Mouse (Mus musculus): Measurements from ENCODE around the gene Idh3b.

The Idh3b gene

DNA sequence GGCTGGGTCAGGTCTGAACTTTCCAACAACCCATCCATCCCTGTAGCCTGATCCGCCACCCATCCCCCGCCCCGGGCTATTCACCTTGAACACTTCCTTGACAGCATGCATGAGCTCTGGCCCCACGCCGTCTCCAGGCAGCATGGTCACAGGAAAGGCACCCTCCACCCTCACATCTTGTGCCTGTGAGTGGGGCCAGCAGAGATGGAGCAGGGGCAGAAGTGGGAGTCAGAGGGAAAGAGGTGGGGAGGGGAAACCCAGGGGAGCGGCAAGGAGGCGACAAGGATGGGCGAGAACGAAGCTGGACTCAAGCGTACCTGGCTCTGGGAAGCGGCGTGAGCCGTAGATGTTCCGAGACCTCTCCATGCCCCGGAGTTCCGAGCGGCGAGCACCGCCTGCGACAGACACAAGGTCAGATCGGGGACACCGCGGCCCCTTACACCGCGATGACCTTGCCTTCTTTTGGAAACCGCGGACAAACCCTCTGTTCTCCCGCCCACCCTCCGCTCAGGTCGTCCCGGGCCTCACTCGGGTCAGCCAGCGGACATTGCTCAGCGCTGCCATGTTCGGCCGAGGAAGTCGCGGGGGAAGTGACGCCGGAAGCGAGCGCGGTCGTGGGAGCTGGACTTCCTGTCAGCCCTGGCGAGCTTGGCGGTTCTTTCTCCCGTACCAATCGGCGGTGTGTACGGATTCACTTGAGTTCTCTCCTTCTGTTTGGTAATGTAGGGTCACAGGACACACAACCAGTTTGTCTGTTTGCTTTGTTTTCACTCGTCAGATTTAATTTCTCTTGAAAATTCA lies at the start of gene Idh3b:
Idh3b (minus strand) TSS at position 694 of the 801 bp plus-strand sequence.
- peak; percentile 74 to 88 for DNase-seq (ENCODE audit: low spot score in 2 of 2)

GRCm38 (mm10) chr2:130329502-130329901 lies 45.2 kb upstream of the Idh3b start:
- DNase-seq (ENCODE audit: low spot score in 2 of 2), result no peak

DNA sequence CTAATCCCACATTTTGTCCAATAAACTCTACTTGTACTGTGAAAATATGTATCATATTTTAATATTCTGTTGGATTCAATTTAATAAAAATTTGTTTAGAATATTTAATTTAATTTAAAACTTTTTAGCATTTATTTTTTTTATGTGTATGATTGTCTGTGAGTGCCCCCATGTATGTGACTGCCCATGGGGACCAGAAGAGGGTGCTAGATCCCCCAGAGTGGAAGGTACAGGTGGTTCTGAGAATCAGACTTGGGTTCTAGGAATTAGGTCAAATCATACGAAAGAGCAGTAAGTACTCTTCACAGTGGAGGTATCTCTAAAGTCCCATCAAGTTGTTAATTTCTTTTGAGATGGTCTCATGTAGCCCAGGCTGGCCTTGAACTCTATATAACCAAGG lies 42.7 kb upstream of the Idh3b start:
- no peak for DNase-seq (ENCODE audit: low spot score in 2 of 2)

GRCm38 (mm10) chr2:130303014-130303413 lies 18.7 kb upstream of the Idh3b start:
- no peak for DNase-seq (ENCODE audit: low spot score in 2 of 2)

DNA sequence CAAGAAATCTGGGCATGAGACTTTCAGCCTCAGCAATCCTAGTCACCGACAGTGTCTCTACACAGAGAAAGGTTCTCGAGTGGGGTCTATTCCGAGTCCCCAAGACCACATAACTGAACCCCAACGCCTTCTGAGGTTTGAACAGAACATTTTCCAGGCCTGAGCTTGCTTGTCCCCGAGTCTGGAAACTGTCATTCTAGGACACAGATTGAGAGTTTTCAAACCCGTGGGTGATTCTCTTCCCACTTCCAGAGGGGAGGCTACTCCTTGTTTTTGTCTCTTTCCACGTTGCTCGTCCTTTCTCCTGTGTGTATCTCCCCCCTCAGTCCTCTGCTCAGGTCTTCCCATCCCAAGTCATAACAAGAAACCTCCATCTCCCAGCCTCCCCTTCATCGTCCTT lies 13.2 kb upstream of the Idh3b start:
- DNase-seq (ENCODE audit: low spot score in 2 of 2), result no peak

DNA sequence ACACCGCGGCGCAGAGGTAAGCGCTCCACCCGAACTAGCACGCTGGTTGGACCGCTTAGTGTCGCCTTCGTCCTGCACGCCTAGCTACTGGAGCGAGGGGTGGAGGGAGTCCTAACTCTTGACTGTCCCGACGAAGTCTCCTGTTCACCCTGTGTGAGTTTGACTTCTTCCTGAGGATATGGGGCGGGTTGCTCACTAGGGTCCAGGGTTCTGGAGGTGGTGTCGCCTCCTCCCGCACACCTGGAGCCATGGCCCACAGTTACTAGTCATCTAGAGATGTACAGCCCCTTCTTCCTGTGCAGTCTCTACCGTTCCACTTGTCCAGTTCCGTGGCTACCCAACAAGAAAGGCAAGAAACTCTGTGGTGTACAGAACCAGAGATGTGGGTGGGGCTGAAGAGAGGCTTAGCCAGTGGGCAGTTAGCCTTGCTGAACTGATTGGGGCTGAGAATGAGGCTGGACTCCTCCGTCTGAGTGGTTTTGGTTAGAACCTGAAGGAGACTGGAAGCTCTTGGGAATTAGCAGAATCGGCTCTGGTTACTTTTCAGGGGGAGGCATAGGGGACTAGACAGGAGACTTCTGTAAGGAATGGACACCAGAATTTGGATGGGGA lies 11.9 kb upstream of the Idh3b start:
- no peak for DNase-seq (ENCODE audit: low spot score in 2 of 2)

DNA sequence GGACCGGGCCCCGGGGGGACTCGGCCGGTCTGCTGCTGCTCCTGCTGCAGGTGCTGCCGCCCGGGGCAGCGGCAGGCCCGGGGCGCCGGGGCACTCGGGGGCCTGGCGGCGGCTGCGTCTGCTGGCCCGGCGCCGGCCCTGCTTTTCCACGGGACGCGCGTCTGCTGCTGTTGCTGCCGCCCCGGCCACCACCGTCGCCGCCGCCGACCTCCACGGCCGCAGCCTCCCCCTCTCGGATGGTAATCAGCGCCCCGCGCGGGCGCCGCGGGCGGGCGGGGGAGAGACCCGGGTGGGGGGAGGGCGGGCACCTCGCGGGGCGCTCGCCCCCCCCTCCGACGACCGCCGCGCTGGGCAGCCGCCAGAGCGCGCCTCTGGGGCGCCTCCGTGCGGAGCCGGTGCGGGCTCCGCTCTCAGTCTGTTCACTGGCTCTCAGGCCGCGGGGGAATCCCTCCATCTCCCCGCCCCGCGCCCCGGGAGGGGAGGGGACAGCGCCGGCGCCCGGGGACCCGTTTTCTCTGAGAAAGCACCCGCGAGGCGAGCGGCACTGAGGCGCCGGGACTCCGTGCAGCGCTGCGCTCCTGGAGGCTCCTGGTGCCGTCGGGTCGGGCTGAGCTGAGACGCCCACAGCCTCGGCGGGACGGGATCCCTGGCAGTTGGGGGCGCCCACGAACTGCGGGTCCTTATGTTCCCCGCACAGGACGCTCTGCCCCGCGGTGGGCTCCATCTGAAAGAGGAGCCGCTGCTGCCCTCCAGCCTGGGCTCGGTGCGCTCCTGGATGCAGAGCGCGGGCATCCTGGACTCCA lies 11.2 kb upstream of the Idh3b start:
- no peak for DNase-seq (ENCODE audit: low spot score in 2 of 2)

DNA sequence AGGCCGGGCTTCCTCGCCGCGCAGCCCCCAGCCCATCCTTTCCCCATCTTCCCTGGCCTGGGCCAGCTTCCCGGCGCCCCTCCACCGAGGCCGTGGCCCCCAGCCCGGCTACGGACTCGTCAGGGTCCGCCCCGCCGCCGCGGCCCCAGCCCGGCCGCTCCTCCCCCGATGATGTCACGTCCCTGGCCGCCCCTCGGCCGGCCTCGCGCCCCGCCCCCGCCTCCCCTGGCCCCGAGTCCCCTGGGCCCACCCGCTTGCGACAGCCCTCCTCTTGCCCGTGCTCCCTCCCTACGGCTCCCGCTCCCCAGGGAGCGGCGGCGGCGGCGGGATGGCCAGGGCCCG lies 10.6 kb upstream of the Idh3b start, which contains the start of gene Ebf4:
Ebf4 (plus strand) TSS at position 234 of the 342 bp plus-strand sequence.
- peak in 1 of 2 experiments; percentile 9 for DNase-seq (ENCODE audit: low spot score in 2 of 2)

DNA sequence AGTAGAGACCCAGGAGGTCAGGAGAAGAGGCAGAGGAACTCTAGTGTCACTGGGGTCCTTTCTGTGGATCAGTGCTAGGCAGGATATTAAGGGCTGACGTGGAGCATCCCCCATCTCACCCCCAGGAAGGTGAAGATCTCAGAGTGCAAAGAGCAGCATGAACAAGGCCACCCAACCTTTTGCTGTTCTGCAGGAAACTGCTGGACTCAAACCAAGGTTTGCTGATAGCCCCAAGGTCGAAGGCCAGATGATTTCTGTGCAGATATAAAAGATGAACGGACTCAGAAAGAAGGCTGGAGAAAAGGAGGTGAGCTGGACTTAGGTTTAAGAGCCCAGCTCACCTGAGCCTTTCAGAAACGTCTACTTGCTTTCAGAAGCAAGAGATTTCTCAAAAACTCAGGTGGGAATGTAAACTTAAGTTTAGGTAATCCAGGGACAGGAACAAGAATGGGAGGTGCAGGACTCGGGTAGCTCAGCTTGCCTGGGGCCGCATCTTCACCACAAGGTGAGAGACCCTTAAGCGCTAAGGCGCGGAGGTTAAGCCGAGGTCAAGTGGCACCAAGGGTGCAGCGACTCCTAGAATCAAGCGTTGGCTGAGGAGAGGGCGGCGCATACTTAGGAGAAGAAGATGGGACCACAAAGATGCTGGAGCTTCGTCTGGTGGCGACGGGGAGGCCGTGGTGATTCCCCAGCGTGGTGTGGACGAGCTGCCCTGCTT lies 10.0 kb upstream of the Idh3b start:
- DNase-seq (ENCODE audit: low spot score in 2 of 2), result no peak

DNA sequence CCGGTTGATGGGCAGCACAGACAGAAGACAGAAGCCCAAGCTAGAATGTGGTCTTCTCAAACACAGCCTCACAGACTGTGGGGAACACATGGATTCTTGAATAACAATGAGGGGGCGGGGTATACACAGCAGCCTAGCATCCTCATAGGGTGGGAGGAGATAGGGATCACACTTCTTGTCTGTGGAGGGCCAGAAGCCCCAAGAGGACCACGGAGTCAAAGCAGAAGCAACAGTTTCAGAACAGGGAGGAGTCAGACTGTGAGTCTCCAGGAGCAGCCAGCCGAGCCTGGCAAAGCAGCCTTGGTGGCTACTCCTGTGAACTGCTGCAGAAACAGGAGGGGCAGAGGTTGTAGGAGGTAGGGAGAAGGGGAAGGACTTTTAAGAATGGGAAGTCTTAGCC lies 9.1 kb upstream of the Idh3b start:
- DNase-seq (ENCODE audit: low spot score in 2 of 2), result no peak

DNA sequence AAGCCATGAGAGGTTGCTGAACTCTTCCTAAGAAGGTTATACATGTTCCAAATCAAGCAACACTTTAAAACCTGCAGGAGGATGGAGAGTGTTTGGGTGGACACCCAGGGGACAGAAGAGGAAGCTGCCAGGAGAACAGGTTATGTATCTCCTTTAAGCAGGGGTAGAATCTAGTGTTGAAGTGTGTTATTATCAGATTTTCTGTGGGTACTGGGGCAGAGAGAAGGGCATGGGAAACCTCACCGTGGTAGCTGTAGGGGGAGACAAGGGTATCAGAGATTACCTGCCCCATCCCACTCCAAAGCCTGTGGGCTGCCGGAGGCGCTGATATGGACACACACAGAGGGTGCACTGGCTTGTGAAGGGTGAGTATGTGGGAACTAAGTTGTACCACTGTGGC lies 8.7 kb upstream of the Idh3b start:
- no peak for DNase-seq (ENCODE audit: low spot score in 2 of 2)

DNA sequence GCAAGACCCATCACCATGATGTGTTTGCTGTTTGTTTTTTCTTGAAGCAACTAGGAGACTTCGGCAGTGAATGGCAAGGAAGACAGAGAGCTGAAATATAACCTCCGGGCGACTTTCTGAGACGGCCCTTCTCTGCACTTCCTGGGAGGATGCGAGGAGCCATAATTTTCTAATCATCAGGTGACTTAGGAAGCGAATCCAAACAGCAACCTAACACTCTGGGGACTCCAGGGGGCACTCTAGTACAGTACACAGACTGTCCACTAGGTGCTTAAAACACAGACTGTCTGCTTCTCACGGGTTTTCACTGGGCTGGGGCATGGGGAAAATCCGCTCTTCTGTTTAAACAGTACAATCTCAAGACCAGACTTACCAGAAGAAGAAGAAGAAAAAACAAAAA lies 7.1 kb upstream of the Idh3b start:
- DNase-seq (ENCODE audit: low spot score in 2 of 2), result peak; percentile 51 to 65

DNA sequence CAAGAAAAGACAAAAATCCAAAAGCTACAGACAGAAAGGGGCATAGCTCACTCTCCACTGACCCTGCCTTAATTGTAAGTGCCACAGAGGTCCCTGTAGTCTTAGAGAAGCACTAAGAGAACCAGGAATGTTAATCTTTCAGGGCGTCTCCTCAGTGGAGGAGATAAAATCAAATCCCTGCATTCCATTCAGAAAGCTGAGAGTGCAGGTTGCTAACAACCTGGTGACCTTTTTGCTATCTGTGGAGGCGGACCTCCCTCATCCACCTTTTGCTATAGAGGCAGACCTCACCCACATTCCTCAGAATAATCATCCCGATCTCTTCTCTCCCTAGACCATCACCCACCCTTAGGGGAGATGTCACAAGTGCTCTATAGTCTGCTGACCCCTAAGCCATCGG lies 4.7 kb upstream of the Idh3b start:
- DNase-seq (ENCODE audit: low spot score in 2 of 2), result no peak

DNA sequence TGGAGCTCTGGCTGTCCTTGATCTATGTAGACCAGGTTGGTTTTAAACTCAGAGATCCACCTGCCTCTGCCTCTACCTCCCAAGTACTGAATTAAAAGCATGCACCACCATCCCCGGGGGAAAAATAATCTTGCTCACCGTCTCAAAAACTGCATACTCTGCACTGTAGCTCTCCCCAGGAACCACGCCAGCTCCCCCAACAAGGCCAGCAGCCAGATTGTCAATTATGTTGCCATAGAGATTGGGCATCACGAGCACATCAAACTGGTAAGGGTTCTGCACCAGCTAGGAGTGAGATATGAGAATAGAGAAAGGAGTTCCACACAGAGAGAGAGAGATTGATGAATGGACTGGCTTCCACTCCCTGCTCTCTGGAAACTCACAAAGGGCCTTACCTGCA lies 3.5 kb downstream of the Idh3b start:
- DNase-seq (ENCODE audit: low spot score in 2 of 2), result no peak

DNA sequence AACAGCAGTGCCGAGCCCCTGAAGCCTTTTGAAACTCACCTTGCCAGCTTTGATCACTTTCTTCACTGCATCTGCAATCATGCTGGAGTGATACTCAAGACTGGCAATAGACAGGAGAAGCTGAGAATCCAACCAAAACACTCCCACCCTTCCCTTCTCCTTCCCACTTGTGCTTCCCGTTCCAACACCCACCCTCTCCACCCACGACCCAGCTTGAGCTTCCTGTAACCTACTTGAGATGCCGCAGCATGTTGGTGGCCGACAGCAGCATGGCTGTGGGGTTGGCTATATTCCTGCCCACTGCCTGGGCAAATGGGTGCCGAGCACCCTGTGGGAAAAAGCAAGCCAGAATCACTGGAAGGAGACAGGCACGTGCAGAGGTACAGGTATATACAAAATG lies 4.1 kb downstream of the Idh3b start:
- no peak for DNase-seq (ENCODE audit: low spot score in 2 of 2)

DNA sequence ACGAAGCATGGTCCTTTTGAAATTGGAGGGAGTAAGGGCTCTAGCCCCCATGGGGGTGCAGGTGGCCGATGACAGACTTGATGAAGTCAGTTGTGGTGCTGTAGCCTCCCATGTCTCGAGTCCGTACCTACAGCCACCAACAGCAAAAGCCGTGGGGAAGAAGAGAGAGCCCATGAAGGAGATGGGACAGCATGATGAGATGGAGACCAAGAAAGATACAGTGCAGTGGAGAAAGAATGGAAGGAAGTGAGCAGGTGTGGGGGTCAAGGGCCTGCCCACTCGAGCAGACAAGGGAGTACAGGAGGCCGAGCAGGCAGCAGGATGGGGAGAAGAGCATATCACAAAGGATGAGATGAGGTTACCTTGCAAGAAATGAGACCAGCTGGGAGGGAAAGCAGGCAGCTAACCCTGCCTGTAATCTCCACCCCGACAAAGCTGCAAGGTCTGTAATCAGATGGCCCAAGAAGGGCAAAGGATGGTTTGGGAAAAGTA lies 4.7 kb downstream of the Idh3b start:
- no peak for DNase-seq (ENCODE audit: low spot score in 2 of 2)

- peak in 1 of 2 experiments; percentile 24 for DNase-seq (ENCODE audit: low spot score in 2 of 2)
Observed at GRCm38 (mm10) chr2:130275649-130276048, 8.7 kb downstream of the Idh3b start.

GRCm38 (mm10) chr2:130274862-130275261 lies 9.5 kb downstream of the Idh3b start:
- DNase-seq (ENCODE audit: low spot score in 2 of 2), result no peak

DNA sequence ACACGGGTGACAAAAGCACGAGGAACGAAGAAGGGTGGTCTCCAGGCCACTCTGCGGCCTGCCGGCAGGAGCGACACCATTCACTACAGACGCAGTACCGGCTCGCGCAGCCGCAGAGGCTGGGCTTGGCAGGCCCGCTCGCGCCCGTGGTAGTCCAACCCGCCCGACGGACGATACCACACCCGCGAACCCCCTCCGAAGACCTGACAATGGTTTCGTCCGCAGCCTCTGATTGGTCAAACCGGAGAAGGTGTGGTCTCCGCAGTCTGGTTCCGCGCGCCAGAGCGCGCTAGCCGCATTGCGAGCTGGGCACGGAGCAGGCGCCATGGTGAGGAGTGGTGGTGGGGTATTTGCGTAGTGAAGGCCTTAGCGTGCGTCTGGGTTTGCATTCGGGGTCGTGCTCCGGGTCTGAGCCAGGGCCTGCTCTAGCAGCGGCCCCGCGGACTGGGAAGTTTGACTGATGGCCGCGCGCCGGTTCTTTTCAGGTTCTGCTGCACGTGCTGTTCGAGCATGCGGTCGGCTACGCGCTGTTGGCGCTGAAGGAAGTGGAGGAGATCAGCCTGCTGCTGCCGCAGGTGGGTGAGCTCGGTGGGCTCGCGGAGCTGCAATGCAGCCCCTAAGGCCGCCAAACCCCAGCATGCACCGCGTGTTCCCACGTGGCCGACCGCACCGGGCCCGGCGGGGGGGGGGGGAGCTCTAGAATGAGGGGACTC lies 10.0 kb downstream of the Idh3b start, which contains the start of gene Nop56:
Nop56 (plus strand) TSS at position 282 of the 713 bp plus-strand sequence.
- peak; percentile 100 for DNase-seq (ENCODE audit: low spot score in 2 of 2)

GRCm38 (mm10) chr2:130273732-130274131 lies 10.6 kb downstream of the Idh3b start:
- peak in 1 of 2 experiments; percentile 11 for DNase-seq (ENCODE audit: low spot score in 2 of 2)

DNA sequence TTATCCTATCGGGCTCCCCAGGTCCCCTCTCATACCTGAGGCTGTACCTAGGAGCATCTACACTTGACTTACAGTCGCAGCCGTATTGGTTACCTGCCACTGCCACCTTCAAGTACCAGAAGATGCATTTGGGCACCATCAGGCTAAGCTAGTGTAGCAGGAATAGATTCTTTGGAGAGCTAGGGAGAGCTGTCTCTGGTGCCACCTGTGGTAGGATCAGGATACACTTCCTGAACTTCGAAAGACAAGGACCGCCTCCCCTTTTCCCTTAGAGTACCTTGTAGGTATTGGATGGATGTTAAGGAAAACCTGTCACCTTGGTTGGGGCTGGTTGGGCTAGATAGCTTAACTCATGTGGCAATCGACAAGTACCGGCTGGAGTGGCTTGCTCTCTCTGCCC lies 16.3 kb downstream of the Idh3b start:
- no peak for DNase-seq (ENCODE audit: low spot score in 2 of 2)

All from frontal cortex, postnatal 25 days (tissue).